Mouse (Mus musculus) bone marrow, adult 2 months (tissue): ENCODE results near the gene Jph4.

ENCODE experiments used
- CTCF ChIP-seq: fragments of 200-500 bp; IDR thresholded peaks from 2 replicates; pipeline ENCODE4 v1.5.1; 2011; ENCODE audit warnings: low read length, control low read depth; ENCODE audit not compliant: control insufficient read depth, insufficient read depth
- POLR2A ChIP-seq: fragments of 200-500 bp; IDR thresholded peaks from 2 replicates; pipeline ENCODE4 v1.6.1; 2011; ENCODE audit warnings: low read depth, mild to moderate bottlenecking, control low read depth, low read length, borderline replicate concordance; ENCODE audit not compliant: control insufficient read depth

DNA sequence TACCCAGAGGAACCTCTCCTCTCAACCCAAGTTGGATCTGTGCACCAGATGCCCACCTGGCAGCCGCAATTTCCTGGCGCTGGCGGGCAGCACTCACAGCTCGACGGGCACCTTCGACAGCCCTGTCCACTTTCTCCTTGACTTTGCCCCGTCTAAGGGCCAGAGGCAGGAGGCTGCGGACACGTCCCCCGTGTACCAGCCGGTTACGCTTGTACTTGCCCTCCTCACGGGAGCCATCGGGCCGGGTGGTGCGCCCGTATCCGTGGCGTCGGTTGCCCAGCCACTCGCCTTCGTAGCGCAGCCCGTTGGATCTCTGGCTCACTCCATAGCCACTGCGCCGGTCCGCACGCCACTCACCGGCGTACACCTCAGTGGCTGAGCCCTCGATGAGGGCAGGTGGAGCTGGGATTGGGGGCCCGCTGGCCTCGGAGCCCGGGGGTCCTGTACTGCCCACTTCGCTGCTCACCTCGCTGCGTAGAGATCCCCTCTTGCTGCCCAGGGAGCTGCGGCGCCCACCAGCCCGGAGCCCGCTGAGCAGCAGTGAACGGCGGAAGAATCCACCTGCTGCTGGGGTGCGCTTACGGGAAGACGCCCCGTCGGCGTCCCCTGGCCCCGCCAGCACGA lies 3.3 kb downstream of the Jph4 start:
- TF ChIP-seq POLR2A (no peak), CTCF (no peak)
